8 mouse cellular contexts compared by ENCODE assay signal in genomic region chr16:37683154-37684130, GRCm38 (mm10). TPM values are rescaled to one million over a fixed set of nuclear protein-coding genes. Genes with fewer than 3 reads are reported as not detected.
DNase-seq lines count a peak whose midpoint lies in the region; ATAC-seq and TF ChIP-seq lines count a peak whose summit lies in the region.

No protein-coding gene starts in this region.

- ATAC-seq in forebrain, embryonic 15.5 days (replicated peaks): peak; percentile 44; the same call in 1 of the 2 replicates
- ATAC-seq in intestine, embryonic 15.5 days: no peak

- no peaks in the 10 kb centered on the region for H3K36me3 ChIP-seq in forebrain, embryonic 15.5 days
- no peaks in the 10 kb centered on the region for H3K36me3 ChIP-seq in intestine, embryonic 15.5 days

- DNase-seq in gastrocnemius, adult 2 months: peak; percentile 33
- no peak for DNase-seq in gastrocnemius, postnatal 14 days
- DNase-seq in cerebellum, adult 11 months: peak; percentile 49
- peak; percentile 15 for DNase-seq in lung, postnatal 36 days
- no peak for DNase-seq in urinary bladder, postnatal 36 days (ENCODE audit: low spot score in 2 of 2)
- no peak for DNase-seq in thymus, postnatal 14 days

- peaks cover 39% of the 10 kb centered on the region for H3K4me1 ChIP-seq in forebrain, embryonic 15.5 days
- peaks cover 8% of the 10 kb centered on the region; the same call in 1 of the 2 replicates for H3K4me1 ChIP-seq in intestine, embryonic 15.5 days (replicated peaks)

- intact Hi-C loops in gastrocnemius, adult 2 months (cut with DNase I): loop anchor here (2.0 to 5.0 kb wide), 4 partner anchors 29 to 576 kb away; partner anchors contain the start of gene Ndufb4
- intact Hi-C loops in gastrocnemius, postnatal 14 days (cut with DNase I; ENCODE audit: low total_unique reads): loop anchor here (10.0 kb wide), 1 partner anchor 389 kb away; no protein-coding TSS in a partner anchor

- H3K9ac ChIP-seq in forebrain, embryonic 15.5 days (replicated peaks): peak overlapping the region; percentile 73; the same call in 1 of the 2 replicates
- no peak overlapping the region for H3K9ac ChIP-seq in intestine, embryonic 15.5 days

- H3K4me2 ChIP-seq in forebrain, embryonic 15.5 days (replicated peaks): peak overlapping the region; percentile 58
- peak overlapping the region; percentile 77 for H3K4me2 ChIP-seq in intestine, embryonic 15.5 days (replicated peaks)

- no peaks in the 10 kb centered on the region for H3K9me3 ChIP-seq in forebrain, embryonic 15.5 days
- no peaks in the 10 kb centered on the region for H3K9me3 ChIP-seq in intestine, embryonic 15.5 days

- WGBS in forebrain, embryonic 15.5 days: 6% methylated on average over 16 of the region's 16 CpGs
- 19% methylated on average over 16 of the region's 16 CpGs for WGBS in intestine, embryonic 15.5 days

- TF ChIP-seq CTCF in gastrocnemius, adult 2 months (IDR thresholded peaks at IDR 0.05): no peak

- H3K27ac ChIP-seq in gastrocnemius, adult 2 months: peak overlapping the region; percentile 84
- peak overlapping the region; percentile 89 for H3K27ac ChIP-seq in forebrain, embryonic 15.5 days (replicated peaks)
- 0 out of 2 replicates have a peak overlapping the region, but pooled peaks have one; percentile 62 for H3K27ac ChIP-seq in intestine, embryonic 15.5 days

- no peaks in the 10 kb centered on the region for H3K27me3 ChIP-seq in forebrain, embryonic 15.5 days
- H3K27me3 ChIP-seq in intestine, embryonic 15.5 days (replicated peaks): no peaks in the 10 kb centered on the region

- peak overlapping the region; percentile 54 for H3K4me3 ChIP-seq in gastrocnemius, adult 2 months
- H3K4me3 ChIP-seq in forebrain, embryonic 15.5 days: peak overlapping the region; percentile 46; the same call in 1 of the 2 replicates
- H3K4me3 ChIP-seq in intestine, embryonic 15.5 days (replicated peaks): no peak overlapping the region

RNA-seq across cellular contexts. Expression of gene Ndufb4, which starts 29.2 kb away (rescaled TPM):
- total RNA-seq in gastrocnemius, adult 2 months (2021): 100 to 1,000 TPM; 191 to 246 TPM
- 100 to 1,000 TPM; 142 to 157 TPM for total RNA-seq in gastrocnemius, postnatal 14 days (2021)
- polyA plus RNA-seq in forebrain, embryonic 15.5 days (2015; fragmentation: Nextera tagmentation; extraction: Ambion mirVana): 56.0 and 59.9 TPM in 2 replicates
- polyA plus RNA-seq in intestine, embryonic 15.5 days (2015; fragmentation: Nextera tagmentation; extraction: Ambion mirVana): 58.4 and 71.7 TPM in 2 replicates

Comparison
In these comparisons a context has a peak if more than half of its experiments do, and no peak if none do; other contexts are left out.
1. DNase-seq: peak in gastrocnemius, adult 2 months (single experiment), cerebellum, adult 11 months (single experiment) and lung, postnatal 36 days (single experiment); none in gastrocnemius, postnatal 14 days (single experiment), urinary bladder, postnatal 36 days (0 of 2) and thymus, postnatal 14 days (single experiment).
2. Peak in every context shown above with its lines, with median percentiles within 50 percentile points of each other: H3K27ac ChIP-seq.